Mouse (Mus musculus): ENCODE results near the gene Dap.

DNA sequence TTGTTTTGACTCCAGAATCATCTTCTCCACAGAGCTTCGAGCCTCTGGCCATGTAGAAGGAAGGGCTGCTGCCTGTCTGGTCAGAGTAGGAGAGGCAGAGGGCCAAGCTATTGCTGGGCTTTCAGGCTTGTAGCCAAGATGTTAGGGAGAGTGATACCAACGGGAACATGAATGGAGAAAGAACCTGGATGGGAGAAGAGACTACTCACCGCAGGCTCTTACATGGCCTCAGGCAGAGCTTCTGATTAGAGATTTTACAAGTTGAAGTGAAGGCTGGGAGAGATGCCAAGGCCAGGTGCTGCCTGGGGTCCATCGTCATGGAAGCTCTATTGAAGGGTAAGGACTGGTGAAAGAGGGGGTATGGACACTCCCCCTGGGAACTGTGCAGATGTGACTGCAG lies 54.0 kb downstream of the Dap start:
- TF ChIP-seq EP300 (IDR thresholded peaks at IDR 0.05), result no peak
- no peak for TF ChIP-seq CTCF (IDR thresholded peaks at IDR 0.05)

All from lung, postnatal 0 days (tissue).